Mouse (Mus musculus): ENCODE measurements around the gene Lrat. TPM values are rescaled to one million over a fixed set of nuclear protein-coding genes. Genes with fewer than 3 reads are reported as not detected.

Gene Lrat
- total RNA-seq (2014; fragmentation: Nextera tagmentation): not detected in 2 replicates
- total RNA-seq (2017): under 0.01 and 0.27 TPM in 2 replicates
- not detected in 2 replicates for polyA plus RNA-seq (2012)

GRCm38 (mm10) chr3:82903613-82904205 lies at the start of gene Lrat:
Gene Lrat (minus strand): TSS chr3:82903973.
- Histone ChIP-seq H3K4me3 (ENCODE audit: low read depth, low read length) (no peak within 1 kb of the TSS), H3K27me3 (ENCODE audit: insufficient read depth, low read length) (no peaks in the 10 kb centered on the region), H3K9me3 (replicated peaks) (0 out of 2 replicates have a peak, but pooled peaks cover 3% of the 10 kb centered on the region), H3K36me3 (replicated peaks) (no peaks in the 10 kb centered on the region), H3K4me1 (ENCODE audit: insufficient read depth, low read depth, low read length) (no peaks in the 10 kb centered on the region)
- DNase-seq (ENCODE audit: low spot score): no peak
- no peak for TF ChIP-seq GATA2 (IDR thresholded peaks at IDR 0.05; ENCODE audit: borderline replicate concordance, low read depth, low read length)
- no peak for TF ChIP-seq POLR2AphosphoS5 (IDR thresholded peaks at IDR 0.05; ENCODE audit: insufficient replicate concordance, low read depth, low read length)
- TF ChIP-seq CTCF (IDR thresholded peaks at IDR 0.05; ENCODE audit: low read depth, low read length): no peak
- no peak for TF ChIP-seq GATA1 (IDR thresholded peaks at IDR 0.05; ENCODE audit: borderline replicate concordance, low read length)
- no peak for ATAC-seq (ENCODE audit: extremely low read depth, insufficient number of reproducible peaks, low FRiP score, poor library complexity, severe bottlenecking)

GRCm38 (mm10) chr3:82952173-82952962 lies 48.6 kb upstream of the Lrat start:
- ATAC-seq (ENCODE audit: extremely low read depth, insufficient number of reproducible peaks, low FRiP score, poor library complexity, severe bottlenecking) (no peak), DNase-seq (ENCODE audit: low spot score) (no peak)
- Histone ChIP-seq H3K27me3 (ENCODE audit: insufficient read depth, low read length) (no peaks in the 10 kb centered on the region; the same call in 1 of the 2 replicates), H3K4me3 (ENCODE audit: low read depth, low read length) (no peak overlapping the region), H3K9me3 (replicated peaks) (no peaks in the 10 kb centered on the region), H3K36me3 (replicated peaks) (no peaks in the 10 kb centered on the region), H3K4me1 (ENCODE audit: insufficient read depth, low read depth, low read length) (no peaks in the 10 kb centered on the region)
- TF ChIP-seq TAL1 (conservative IDR thresholded peaks at IDR 0.05; ENCODE audit: low read depth, low read length): no peak
- TF ChIP-seq GATA1 (IDR thresholded peaks at IDR 0.05; ENCODE audit: borderline replicate concordance, low read length): no peak
- no peak for TF ChIP-seq GATA2 (IDR thresholded peaks at IDR 0.05; ENCODE audit: borderline replicate concordance, low read depth, low read length)
- TF ChIP-seq POLR2AphosphoS5 (IDR thresholded peaks at IDR 0.05; ENCODE audit: insufficient replicate concordance, low read depth, low read length): no peak
- no peak for TF ChIP-seq CTCF (IDR thresholded peaks at IDR 0.05; ENCODE audit: low read depth, low read length)

- Histone ChIP-seq H3K4me1 (ENCODE audit: insufficient read depth, low read depth, low read length) (no peaks in the 10 kb centered on the region), H3K36me3 (replicated peaks) (no peaks in the 10 kb centered on the region), H3K9me3 (replicated peaks) (no peaks in the 10 kb centered on the region), H3K4me3 (ENCODE audit: low read depth, low read length) (no peak overlapping the region), H3K27me3 (ENCODE audit: insufficient read depth, low read length) (no peaks in the 10 kb centered on the region; the same call in 1 of the 2 replicates)
- TF ChIP-seq POLR2AphosphoS5 (IDR thresholded peaks at IDR 0.05; ENCODE audit: insufficient replicate concordance, low read depth, low read length) (no peak), CTCF (IDR thresholded peaks at IDR 0.05; ENCODE audit: low read depth, low read length) (no peak), TAL1 (conservative IDR thresholded peaks at IDR 0.05; ENCODE audit: low read depth, low read length) (no peak), GATA1 (IDR thresholded peaks at IDR 0.05; ENCODE audit: borderline replicate concordance, low read length) (no peak), GATA2 (IDR thresholded peaks at IDR 0.05; ENCODE audit: borderline replicate concordance, low read depth, low read length) (no peak)
- no peak for DNase-seq (ENCODE audit: low spot score)
- ATAC-seq (ENCODE audit: extremely low read depth, insufficient number of reproducible peaks, low FRiP score, poor library complexity, severe bottlenecking): no peak
Measured at GRCm38 (mm10) chr3:82950639-82951038, 46.9 kb upstream of the Lrat start.

GRCm38 (mm10) chr3:82950208-82950607 lies 46.4 kb upstream of the Lrat start:
- H3K36me3 ChIP-seq (replicated peaks): no peaks in the 10 kb centered on the region
- H3K4me1 ChIP-seq (ENCODE audit: insufficient read depth, low read depth, low read length): no peaks in the 10 kb centered on the region
- no peaks in the 10 kb centered on the region for H3K9me3 ChIP-seq (replicated peaks)
- no peak for DNase-seq (ENCODE audit: low spot score)
- no peak for ATAC-seq (ENCODE audit: extremely low read depth, insufficient number of reproducible peaks, low FRiP score, poor library complexity, severe bottlenecking)
- no peak overlapping the region for H3K4me3 ChIP-seq (ENCODE audit: low read depth, low read length)
- TF ChIP-seq TAL1 (conservative IDR thresholded peaks at IDR 0.05; ENCODE audit: low read depth, low read length) (no peak), POLR2AphosphoS5 (IDR thresholded peaks at IDR 0.05; ENCODE audit: insufficient replicate concordance, low read depth, low read length) (no peak), GATA1 (IDR thresholded peaks at IDR 0.05; ENCODE audit: borderline replicate concordance, low read length) (no peak), CTCF (IDR thresholded peaks at IDR 0.05; ENCODE audit: low read depth, low read length) (no peak), GATA2 (IDR thresholded peaks at IDR 0.05; ENCODE audit: borderline replicate concordance, low read depth, low read length) (no peak)
- H3K27me3 ChIP-seq (ENCODE audit: insufficient read depth, low read length): no peaks in the 10 kb centered on the region; the same call in 1 of the 2 replicates

GRCm38 (mm10) chr3:82946375-82947107 lies 42.8 kb upstream of the Lrat start:
- ATAC-seq (ENCODE audit: extremely low read depth, insufficient number of reproducible peaks, low FRiP score, poor library complexity, severe bottlenecking) (no peak), DNase-seq (ENCODE audit: low spot score) (no peak)
- no peaks in the 10 kb centered on the region for H3K4me1 ChIP-seq (ENCODE audit: insufficient read depth, low read depth, low read length)
- H3K9me3 ChIP-seq (replicated peaks): no peaks in the 10 kb centered on the region
- H3K27me3 ChIP-seq (ENCODE audit: insufficient read depth, low read length): no peaks in the 10 kb centered on the region; the same call in 1 of the 2 replicates
- no peaks in the 10 kb centered on the region for H3K36me3 ChIP-seq (replicated peaks)
- H3K4me3 ChIP-seq (ENCODE audit: low read depth, low read length): no peak overlapping the region
- TF ChIP-seq CTCF (IDR thresholded peaks at IDR 0.05; ENCODE audit: low read depth, low read length): no peak
- TF ChIP-seq GATA2 (IDR thresholded peaks at IDR 0.05; ENCODE audit: borderline replicate concordance, low read depth, low read length): no peak
- no peak for TF ChIP-seq GATA1 (IDR thresholded peaks at IDR 0.05; ENCODE audit: borderline replicate concordance, low read length)
- no peak for TF ChIP-seq POLR2AphosphoS5 (IDR thresholded peaks at IDR 0.05; ENCODE audit: insufficient replicate concordance, low read depth, low read length)
- TF ChIP-seq TAL1 (conservative IDR thresholded peaks at IDR 0.05; ENCODE audit: low read depth, low read length): no peak

Measured in G1E (cell line).